Mouse (Mus musculus): Measurements from ENCODE around the gene Idh3a.
"Not testable (repeated sequence)": the region's sequence is repeated elsewhere in the genome, so short reads cannot be mapped to it uniquely, and the experiment has no call there.

Gene Idh3a

DNA sequence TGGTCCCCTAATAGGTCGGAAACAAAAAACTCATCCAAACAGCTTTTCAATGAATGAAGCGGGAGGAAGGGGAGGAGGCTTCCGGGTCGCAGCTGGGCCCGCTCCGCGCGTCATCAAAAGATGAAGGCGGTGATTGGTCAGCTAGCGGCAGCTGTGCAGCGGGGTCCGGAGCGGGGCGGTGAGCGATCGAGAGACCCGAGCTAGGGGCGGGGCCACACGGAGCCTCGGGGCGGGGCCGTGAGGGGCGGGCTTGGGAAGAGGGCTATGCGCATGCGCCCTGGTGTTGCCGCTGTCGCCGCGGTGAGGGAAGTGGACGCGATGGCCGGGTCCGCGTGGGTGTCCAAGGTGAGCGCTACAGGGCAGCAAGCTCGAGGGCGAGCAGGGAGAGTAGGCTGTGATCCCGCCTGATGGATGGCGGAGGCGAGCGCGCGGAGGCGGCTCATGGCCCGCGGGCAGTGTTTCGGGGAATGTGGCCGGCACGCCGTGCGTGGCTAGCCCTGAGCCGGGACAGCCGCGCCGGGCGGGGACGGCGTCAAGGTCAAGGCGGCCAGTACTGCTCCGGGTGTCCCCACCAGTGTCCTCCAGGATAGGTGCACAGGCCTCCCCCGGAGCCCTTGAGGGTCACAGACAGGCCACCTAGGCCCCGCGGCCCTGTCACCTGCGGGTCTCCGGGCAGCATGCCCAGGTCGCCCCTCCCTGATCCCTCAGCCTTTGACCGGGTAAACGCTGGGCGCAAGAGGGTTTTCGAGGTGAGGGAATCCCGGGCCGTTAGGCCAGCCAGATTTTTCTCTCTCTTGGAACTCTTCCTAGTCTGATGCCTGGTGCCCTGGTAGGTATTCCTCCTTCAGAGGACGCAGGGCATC is at the start of gene Idh3a:
Gene Idh3a (plus strand): TSS at position 136 of the 863 bp plus-strand sequence.
- in situ Hi-C loops (cut with MboI), result no loop called here

DNA sequence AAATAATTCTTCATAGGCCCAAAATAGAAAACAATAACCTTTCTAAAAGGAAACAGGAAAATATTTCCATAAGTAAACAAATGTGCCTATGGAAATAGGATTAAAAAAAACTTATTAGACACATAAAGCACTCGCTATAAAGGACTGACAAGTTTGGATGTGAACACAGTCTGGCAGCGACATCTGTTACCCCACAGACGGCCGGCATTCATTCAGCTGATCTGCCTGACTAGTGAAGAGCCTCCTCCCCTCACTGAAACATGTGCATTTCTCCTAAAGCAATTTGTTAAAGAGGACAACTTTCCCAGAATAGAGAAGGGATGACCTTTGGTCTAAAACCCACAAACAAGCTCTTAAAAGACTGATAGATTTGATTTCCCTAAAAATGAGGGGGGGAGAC is 49.1 kb upstream of the Idh3a start:
- in situ Hi-C loops (cut with MboI), result no loop called here

DNA sequence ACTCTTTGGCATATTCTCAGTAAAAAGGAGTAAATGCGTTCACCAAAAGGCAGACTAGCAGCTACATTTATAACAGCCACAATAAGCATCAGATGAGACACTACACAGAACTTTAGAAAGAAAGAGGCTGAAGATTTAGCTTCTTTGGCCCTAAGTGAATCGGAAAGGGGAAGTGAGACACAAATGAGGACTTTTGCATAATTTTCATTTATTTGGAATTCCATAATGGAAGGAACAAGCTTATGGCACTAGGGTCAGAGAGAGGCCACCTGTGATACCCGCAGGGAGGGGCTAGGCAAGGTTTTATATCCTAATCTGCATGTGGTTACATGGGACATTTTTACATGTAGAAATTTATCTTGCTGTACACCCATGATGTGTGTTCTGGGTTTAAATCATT is 48.7 kb upstream of the Idh3a start:
- in situ Hi-C loops (cut with MboI), result no loop called here

DNA sequence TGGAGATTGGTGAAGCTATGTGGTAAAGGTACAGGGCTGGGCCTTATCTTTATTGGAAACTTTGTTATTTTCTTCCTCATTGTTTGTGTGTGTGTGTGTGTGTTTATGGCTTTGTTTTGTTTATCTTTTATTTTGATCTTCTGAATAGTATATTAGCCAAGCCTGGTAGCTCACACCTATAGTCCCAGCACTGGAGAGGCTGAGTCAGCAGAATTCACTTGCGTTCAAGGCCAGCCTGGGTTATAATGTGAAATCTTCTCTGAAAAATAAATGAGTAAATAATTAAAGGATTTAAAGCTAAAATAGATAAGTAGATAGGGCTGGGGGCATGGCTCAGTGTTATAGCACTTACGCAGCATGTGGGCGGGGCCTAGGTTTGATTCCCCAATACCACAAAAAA is 47.9 kb upstream of the Idh3a start:
- in situ Hi-C loops (cut with MboI), result no loop called here

DNA sequence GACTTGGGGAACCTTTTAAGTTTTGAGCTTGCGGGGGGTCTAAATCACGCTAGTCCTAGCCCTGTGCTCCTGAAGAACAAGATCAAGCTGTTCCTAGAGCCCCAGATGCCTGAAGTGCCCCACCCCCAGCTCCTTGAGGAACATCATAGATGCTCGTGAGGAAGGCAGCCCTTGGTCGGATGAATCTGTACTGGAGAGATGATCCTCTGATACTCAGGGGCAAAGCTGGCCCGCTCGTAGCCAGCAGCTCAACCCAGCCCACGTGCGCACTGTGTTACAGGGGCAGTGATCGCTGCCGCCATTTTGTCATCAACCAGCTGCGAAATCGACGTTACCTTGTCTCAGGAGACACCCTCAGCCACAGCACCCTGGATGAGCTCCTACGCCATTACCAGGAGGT is 47.5 kb upstream of the Idh3a start, which contains the start of gene Sh2d7:
Gene Sh2d7 (plus strand): TSS at position 301 of the 400 bp plus-strand sequence.
- in situ Hi-C loops (cut with MboI), result no loop called here

DNA sequence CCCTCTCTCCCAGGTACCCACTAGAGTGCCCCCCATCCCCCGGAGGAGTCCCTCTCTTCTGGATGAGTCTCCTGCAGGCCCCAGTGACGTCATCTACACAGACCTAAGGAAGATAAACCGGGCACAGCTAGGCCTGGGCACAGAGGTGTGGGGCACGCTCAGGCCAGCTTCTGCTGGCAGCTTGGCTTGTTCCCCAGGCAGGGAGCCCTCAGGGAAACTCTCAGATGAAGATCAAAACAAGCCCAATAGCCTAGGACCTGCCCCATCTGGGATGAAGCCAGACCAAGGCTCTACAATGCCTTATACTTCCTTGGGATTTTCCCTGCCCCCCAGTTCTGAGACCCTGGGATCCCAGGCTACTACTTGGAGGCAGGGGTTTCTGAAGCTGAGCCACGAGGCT is 45.3 kb upstream of the Idh3a start:
- in situ Hi-C loops (cut with MboI), result no loop called here

GRCm38 (mm10) chr9:54544212-54544953 is 41.8 kb upstream of the Idh3a start:
- in situ Hi-C loops (cut with MboI), result no loop called here

GRCm38 (mm10) chr9:54544954-54545315 is 41.2 kb upstream of the Idh3a start:
- in situ Hi-C loops (cut with MboI), result no loop called here

DNA sequence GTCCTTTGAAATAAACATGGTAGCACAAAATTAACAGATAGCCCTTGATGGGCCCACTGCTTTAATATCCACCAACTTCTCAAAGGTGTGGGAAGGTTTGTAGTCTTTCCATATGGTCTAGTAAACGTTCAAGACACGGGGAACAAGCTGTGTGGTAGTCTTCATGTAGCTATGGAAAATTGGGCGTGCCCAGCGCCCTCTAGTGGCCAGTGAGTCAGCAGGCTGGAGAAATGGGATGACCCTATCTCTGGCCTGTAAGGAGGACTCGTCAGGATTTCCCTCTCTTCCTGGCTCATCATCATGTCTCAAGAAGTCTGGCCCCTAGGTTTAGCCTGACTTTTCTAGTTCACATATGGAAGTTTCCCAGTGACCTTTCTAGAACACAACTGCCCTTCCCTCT is 38.6 kb upstream of the Idh3a start:
- in situ Hi-C loops (cut with MboI), result no loop called here

DNA sequence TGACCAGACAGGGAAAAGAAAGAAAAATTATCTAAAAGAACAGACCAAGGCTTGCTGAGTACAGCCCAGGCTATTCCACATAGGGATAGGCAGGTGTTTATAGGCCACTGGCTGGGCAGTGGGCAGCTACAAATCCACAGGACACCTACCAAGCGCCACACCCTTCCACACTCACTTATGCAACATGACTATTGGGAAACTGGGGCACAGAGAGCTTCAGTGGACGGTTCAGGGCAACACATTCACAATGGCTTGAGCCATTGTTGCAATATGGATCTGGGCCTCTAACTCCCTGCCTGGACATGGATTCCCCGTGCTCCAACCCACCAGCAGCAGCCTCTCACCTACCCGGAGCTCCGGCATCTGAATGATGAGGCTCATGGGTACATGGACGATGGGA is 36.7 kb upstream of the Idh3a start:
- in situ Hi-C loops (cut with MboI), result no loop called here

GRCm38 (mm10) chr9:54552409-54552808 is 33.7 kb upstream of the Idh3a start:
- in situ Hi-C loops (cut with MboI), result no loop called here

DNA sequence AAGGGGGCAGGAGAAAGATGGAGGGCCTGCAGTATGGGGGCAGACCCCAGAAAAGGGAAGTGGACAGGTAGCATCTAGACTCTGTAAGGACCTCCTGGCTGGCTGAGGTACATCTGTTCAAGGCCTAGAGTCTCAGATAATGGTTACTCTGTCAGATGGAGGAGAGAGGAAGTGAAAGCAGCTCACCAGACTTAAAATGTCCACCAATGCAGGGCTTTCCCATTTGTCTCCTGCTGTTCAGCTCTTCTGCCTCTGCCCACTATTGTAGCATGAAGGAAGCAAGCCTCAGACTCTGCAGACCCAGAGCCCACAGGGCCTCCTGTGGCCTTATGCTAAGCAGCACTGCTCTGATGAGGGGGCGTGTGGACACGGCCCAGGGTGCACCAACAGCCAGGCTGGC is 31.1 kb upstream of the Idh3a start:
- in situ Hi-C loops (cut with MboI), result no loop called here

DNA sequence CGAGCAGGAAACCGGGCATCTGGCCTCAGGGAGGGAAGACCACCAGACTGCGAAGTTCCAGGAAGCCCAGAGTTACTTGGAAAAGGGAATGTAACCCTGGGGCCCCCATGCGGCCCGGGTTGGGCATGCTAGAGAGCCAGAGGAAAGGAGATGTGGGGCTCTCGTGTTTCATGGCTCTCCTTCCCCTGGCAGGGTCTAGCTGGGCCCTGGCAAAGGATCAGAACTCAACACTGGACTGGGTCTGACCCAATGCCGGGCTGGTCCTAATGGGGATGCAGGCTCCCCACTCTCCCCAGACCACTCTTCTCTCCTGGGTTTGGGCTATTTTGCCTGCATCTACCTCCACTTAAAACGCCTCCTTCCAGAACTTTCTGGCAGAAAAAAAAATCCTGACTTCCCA is 27.4 kb upstream of the Idh3a start:
- in situ Hi-C loops (cut with MboI), result no loop called here

DNA sequence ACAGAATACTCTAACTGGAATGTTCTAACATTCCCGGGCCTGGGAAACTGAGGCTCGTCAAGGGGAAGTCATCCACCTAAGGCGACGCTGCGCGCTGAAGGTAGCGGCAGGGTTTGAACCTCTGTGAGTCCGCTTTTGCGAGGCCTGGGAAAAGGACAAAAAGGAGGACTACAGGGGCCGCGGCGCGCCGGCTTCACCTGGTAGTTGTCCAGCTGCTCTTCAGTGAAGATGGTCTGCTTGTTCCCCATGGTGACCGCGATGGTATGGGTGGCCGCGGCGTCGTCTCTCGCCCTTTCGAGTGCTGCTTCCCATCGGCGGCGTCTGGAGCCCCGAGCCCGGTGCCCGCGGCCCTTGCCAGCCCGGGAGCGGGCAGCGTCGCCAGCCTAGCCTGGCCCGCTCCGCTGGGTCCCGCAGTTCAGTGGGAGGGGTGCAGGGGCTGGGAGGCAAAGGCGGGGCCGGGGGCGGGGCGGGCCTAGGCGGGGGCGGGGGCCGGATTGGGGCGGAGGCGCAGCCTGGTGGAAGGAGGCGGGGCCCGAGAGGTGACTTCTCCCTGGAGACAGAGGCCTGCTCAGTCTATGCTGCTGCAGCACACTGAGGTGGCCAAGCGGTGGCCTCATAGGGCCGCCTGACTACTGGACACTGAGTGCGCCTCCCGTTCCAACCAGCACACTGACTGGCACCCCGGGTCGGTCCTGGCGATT is 26.2 kb upstream of the Idh3a start, which contains the start of gene Cib2:
Gene Cib2 (minus strand): TSS at position 448 of the 701 bp plus-strand sequence.
- in situ Hi-C loops (cut with MboI), result no loop called here

DNA sequence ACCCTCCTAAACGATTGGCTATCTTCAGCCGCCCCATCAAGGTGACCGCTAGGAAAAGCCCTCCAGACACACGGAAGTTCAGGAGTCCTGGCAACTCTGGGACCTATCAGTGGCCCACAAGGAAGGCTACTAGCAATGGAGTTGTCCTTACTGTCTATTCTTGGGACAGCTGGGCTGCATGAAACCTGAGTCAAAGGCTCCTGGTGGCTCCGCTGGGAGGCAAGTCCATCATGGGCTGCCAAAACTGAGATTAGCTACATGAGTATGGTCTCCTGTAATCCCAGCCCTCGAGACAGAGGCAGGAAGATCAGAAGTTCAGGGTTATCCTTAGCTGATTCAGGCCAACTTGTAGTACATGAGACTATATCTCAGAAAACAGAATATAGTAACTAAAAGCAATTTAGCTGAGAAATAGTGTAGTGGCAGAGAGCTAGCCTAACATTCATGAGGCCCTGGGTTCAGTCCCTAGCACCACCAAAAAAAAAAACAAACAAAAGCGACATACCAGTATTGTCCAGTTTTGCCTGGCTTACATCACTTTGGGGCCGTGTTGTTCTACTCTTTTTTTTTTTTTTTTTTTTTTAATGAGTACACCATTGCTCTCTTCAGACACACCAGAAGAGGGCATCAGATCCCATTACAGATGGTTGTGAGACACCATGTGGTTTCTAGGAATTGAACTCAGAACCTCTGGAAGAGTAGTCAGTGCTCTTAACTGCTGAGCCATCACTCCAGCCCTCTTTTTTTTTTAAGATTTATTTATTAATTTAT is 25.1 kb upstream of the Idh3a start:
- in situ Hi-C loops (cut with MboI), result no loop called here

DNA sequence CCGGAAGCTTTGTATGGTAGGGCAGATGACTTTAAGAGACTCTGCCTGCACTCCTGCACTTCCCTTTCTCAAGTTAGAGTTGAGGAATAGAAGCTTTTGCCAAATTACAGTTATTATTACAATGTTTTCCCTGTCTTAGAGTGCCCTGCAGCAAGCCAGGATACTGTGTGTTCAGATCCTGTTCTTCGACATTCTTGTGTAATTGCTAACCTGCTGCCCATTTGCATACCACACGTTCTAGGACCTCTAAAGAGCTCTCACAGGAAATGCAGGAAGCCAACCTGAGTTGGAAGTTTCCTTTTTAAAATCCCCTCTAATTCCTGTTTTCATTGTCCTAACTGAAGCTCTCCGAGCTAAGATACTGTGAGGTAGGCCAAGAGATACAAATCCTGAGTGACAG is 19.2 kb upstream of the Idh3a start:
- in situ Hi-C loops (cut with MboI), result no loop called here

DNA sequence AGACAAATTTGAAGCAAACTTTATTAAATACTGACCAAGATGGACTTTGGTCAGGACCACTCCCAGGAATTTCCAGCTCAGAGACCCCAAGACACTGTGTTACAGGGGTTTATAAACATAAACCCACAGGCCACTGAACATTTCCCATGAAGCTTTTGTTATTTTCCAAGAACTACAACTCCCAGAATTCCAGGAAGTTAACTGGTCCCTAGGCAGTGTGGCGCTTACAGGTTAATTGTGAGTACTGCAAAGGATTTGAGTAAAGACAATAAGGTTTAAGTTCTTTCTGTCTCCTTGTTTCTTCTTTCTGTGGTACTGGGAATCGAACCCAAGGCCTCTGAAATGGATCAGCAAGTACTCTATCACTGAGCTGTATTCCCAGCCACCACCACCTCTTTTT is 17.4 kb upstream of the Idh3a start:
- in situ Hi-C loops (cut with MboI), result no loop called here

GRCm38 (mm10) chr9:54571130-54571839 is 14.8 kb upstream of the Idh3a start:
- in situ Hi-C loops (cut with MboI), result no loop called here

- in situ Hi-C loops (cut with MboI), result no loop called here
These were observed 2.4 kb upstream of the Idh3a start for GRCm38 (mm10) chr9:54583712-54584111.

DNA sequence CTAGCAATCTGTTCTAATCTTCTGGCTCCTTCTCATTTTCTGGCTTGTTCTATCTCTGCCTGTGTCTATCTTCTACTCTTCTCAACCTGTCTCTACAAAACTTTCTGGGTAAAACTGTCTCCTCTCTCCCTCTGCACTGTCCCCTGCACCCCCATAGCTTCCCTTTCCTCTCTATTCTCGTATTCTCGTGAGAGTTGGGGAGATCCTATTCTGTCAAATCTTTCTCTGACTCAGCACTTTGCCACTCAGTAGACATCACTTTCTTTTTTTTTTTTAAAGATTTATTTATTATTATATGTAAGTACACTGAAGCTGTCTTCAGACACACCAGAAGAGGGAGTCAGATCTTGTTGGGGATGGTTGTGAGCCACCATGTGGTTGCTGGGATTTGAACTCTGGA is 2.0 kb upstream of the Idh3a start:
- in situ Hi-C loops (cut with MboI), result not testable (repeated sequence)

DNA sequence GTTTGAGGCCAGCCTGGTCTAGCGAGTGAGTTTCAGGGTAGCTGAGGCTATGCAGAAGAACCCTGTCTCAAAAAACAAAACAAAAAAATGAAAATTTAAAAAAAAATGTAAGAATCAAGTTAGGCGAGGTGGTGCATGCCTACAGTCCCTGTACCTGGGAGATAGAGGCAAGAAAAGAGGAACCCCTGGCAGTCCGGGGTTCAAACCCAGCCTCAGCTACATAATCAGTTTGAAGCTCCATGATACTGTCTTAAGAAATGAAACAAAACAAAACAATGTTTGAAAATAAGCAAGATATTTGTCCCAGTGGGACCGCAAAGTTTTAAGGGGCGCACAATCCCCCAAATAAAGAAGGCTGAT is 315 bp upstream of the Idh3a start:
- in situ Hi-C loops (cut with MboI), result no loop called here
